Mouse (Mus musculus): Measurements from ENCODE around the gene Cox6b1.

GRCm38 (mm10) chr7:30600651-30601050 lies 25.3 kb downstream of the Cox6b1 start:
- TF ChIP-seq CEBPB (IDR thresholded peaks at IDR 0.05; ENCODE audit: low read depth) (no peak), CTCF (IDR thresholded peaks at IDR 0.05; ENCODE audit: control insufficient read depth, insufficient read depth, insufficient read length) (no peak), MYOD1 (IDR thresholded peaks at IDR 0.05; ENCODE audit: control insufficient read depth, insufficient read length, low read depth) (no peak), MYOG (IDR thresholded peaks at IDR 0.05; ENCODE audit: control insufficient read depth, extremely low read depth, insufficient read length) (no peak), MAX (IDR thresholded peaks at IDR 0.05) (no peak), USF1 (IDR thresholded peaks at IDR 0.05; ENCODE audit: low read depth) (no peak)
